8 mouse cellular contexts compared by ENCODE assay signal in the genomic region with DNA sequence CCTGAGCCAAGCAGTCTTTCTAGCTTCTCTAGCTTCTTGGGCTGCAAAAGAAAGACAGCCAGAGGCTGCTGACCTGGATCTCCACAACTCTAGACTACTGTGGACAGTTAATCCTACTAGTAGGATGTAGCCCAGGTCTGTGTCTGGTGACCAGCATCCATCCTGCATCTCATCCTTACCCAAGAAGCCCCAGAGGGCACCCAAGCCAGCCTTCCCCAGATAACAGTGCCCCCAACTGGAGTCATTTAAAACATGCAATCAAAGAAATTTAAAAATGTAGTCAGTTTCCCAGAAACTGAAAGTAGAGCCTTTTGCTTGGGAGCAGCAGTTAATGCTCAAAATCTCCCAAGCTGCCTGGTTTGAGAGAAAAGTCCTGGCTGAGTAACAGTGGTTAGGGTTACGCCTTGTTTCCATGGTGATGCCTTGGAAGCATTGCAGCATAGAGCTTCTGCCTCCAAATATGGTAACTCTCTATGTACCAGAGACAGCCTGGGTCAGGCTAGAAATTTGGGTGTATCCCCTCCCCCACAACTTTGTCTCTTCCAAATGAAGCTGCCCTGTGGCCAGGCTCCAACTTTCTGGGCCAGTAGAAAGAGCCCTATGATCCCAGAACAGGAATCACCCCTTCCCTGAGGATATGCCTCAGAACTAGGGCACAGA. TPM values are rescaled to one million over a fixed set of nuclear protein-coding genes. Genes with fewer than 3 reads are reported as not detected.
DNase-seq lines count a peak whose midpoint lies in the region; ATAC-seq and TF ChIP-seq lines count a peak whose summit lies in the region.

No protein-coding gene starts in this region.

- peak; percentile 65 for DNase-seq in adrenal gland, adult 2 months
- no peak for DNase-seq in adrenal gland, adult 18-20 months (ENCODE audit: low spot score in 2 of 2)
- peak; percentile 7 for DNase-seq in thymus, postnatal 14 days
- no peak for DNase-seq in thymus, postnatal 25 days
- DNase-seq in kidney, postnatal 10 days = peak; percentile 78
- peak; percentile 94 for DNase-seq in lung, postnatal 0 days (ENCODE audit: low spot score)

- no peak overlapping the region for H3K4me3 ChIP-seq in lung, postnatal 0 days (ENCODE audit: low read depth, low read length)
- H3K4me3 ChIP-seq in testis, adult 2 months (ENCODE audit: control insufficient read depth, low read depth, low read length) = peak overlapping the region; percentile 3

- H3K9ac ChIP-seq in lung, postnatal 0 days (replicated peaks; ENCODE audit: low read depth) = no peak overlapping the region

- TF ChIP-seq CTCF in lung, postnatal 0 days (IDR thresholded peaks at IDR 0.05) = peak; percentile 48
- no peak for TF ChIP-seq CTCF in testis, adult 2 months (IDR thresholded peaks at IDR 0.05; ENCODE audit: control insufficient read depth, insufficient read depth, insufficient replicate concordance, low read depth, low read length)

- H3K27ac ChIP-seq in lung, postnatal 0 days (ENCODE audit: low read length) = peak overlapping the region; percentile 69
- H3K27ac ChIP-seq in testis, adult 2 months (ENCODE audit: control insufficient read depth, insufficient read depth, low read depth, low read length) = peak overlapping the region; percentile 75

- peaks cover 25% of the 10 kb centered on the region; the same call in 1 of the 2 replicates for H3K36me3 ChIP-seq in lung, postnatal 0 days (ENCODE audit: insufficient read depth, low read length)
- H3K36me3 ChIP-seq in testis, adult 2 months (ENCODE audit: control insufficient read depth, insufficient read depth, low read length) = peaks cover 10% of the 10 kb centered on the region

- peaks cover 10% of the 10 kb centered on the region; the same call in 1 of the 2 replicates for H3K4me1 ChIP-seq in lung, postnatal 0 days (ENCODE audit: insufficient read depth, low read depth, low read length)
- peaks cover 2% of the 10 kb centered on the region; the same call in 1 of the 2 replicates for H3K4me1 ChIP-seq in testis, adult 2 months (ENCODE audit: control insufficient read depth, insufficient read depth, low read length)

- no peak for TF ChIP-seq POLR2A in testis, adult 2 months (IDR thresholded peaks at IDR 0.05; ENCODE audit: control insufficient read depth, low read depth, low read length)

- no peaks in the 10 kb centered on the region for H3K27me3 ChIP-seq in lung, postnatal 0 days (replicated peaks; ENCODE audit: insufficient read depth, low read length)
- H3K27me3 ChIP-seq in testis, adult 2 months (ENCODE audit: control insufficient read depth, insufficient read depth, low read length) = no peaks in the 10 kb centered on the region

- 37% methylated on average over 1 of the region's 1 CpGs for WGBS in lung, postnatal 0 days

- H3K4me2 ChIP-seq in lung, postnatal 0 days (replicated peaks; ENCODE audit: low read depth, low read length) = no peak overlapping the region

- H3K9me3 ChIP-seq in lung, postnatal 0 days (ENCODE audit: low read length) = no peaks in the 10 kb centered on the region

- ATAC-seq in granulocyte monocyte progenitor cell, adult 5-6 weeks (replicated peaks; ENCODE audit: poor library complexity, severe bottlenecking) = peak; percentile 66
- ATAC-seq in lung, postnatal 0 days = peak; percentile 94

- peak; percentile 50; the same call in 1 of the 2 replicates for TF ChIP-seq EP300 in lung, postnatal 0 days (IDR thresholded peaks at IDR 0.05)

RNA-seq across cellular contexts. Expression of a gene that starts 54.9 kb away (rescaled TPM):
- total RNA-seq in adrenal gland, adult 2 months (2021) = 1 to 10 TPM; 1.7 to 2.6 TPM
- polyA plus RNA-seq in adrenal gland, adult 2 months (2012; rRNA removed) = 10.6 and 12.5 TPM in 2 replicates
- 1 to 10 TPM in 1 of 2 experiments, under 1 TPM in 1; 0.90 to 2.1 TPM for total RNA-seq in adrenal gland, adult 18-20 months (2021)
- 2.3 TPM in 1 of 2 replicates, not detected in the other for total RNA-seq in granulocyte monocyte progenitor cell, adult 5-6 weeks (2014; fragmentation: Nextera tagmentation)
- 0.57 and 1.2 TPM in 2 replicates for total RNA-seq in granulocyte monocyte progenitor cell, adult 5-6 weeks (2017)
- polyA plus RNA-seq in lung, postnatal 0 days (2015; fragmentation: Nextera tagmentation; extraction: Ambion mirVana) = 2.9 and 7.3 TPM in 2 replicates
- 101 and 110 TPM in 2 replicates for polyA plus RNA-seq in testis, adult 2 months (2012; rRNA removed)

Comparison
In these comparisons a context has a peak if more than half of its experiments do, and no peak if none do; other contexts are left out.
1. DNase-seq: peak in adrenal gland, adult 2 months (single experiment), thymus, postnatal 14 days (single experiment), kidney, postnatal 10 days (single experiment) and lung, postnatal 0 days (single experiment); none in adrenal gland, adult 18-20 months (0 of 2) and thymus, postnatal 25 days (single experiment).